Mouse (Mus musculus): ENCODE measurements around the gene Fam126b. TPM values are rescaled to one million over a fixed set of nuclear protein-coding genes. Genes with fewer than 3 reads are reported as not detected.
"Not testable (repeated sequence)": the region's sequence is repeated elsewhere in the genome, so short reads cannot be mapped to it uniquely, and the experiment has no call there.

The Fam126b gene
- polyA plus RNA-seq (2014; fragmentation: Nextera tagmentation; extraction: Ambion mirVana), result 6.1 and 9.6 TPM in 2 replicates

- peaks cover 6% of the 10 kb centered on the region; the same call in 1 of the 2 replicates for H3K4me1 ChIP-seq (ENCODE audit: control insufficient read depth, insufficient read depth, low read length)
- H3K9ac ChIP-seq (ENCODE audit: low read depth, low read length), result peak within 1 kb of the TSS; percentile 89
- H3K4me3 ChIP-seq (ENCODE audit: low read length), result peak within 1 kb of the TSS; percentile 86
- H3K27me3 ChIP-seq (ENCODE audit: control insufficient read depth, insufficient read depth, low read length), result no peaks in the 10 kb centered on the region
- peak within 1 kb of the TSS; percentile 53; the same call in 1 of the 2 replicates for H3K27ac ChIP-seq (ENCODE audit: low read depth, low read length)
- H3K36me3 ChIP-seq (ENCODE audit: control insufficient read depth, insufficient read depth, low read length), result peaks cover 6% of the 10 kb centered on the region; the same call in 1 of the 2 replicates
- H3K9me3 ChIP-seq (ENCODE audit: control insufficient read depth, low read length), result no peaks in the 10 kb centered on the region
- peak; percentile 98 for ATAC-seq (ENCODE audit: low FRiP score, low TSS enrichment)
- WGBS, result under 1% methylated on average over 40 of the region's 41 CpGs
- peak within 1 kb of the TSS; percentile 85 for H3K4me2 ChIP-seq (replicated peaks; ENCODE audit: low read depth, low read length)
Observed at GRCm38 (mm10) chr1:58586171-58586997, at the start of gene Fam126b, which contains the start of gene Ndufb3. Gene Fam126b (minus strand): TSS chr1:58586323. Gene Ndufb3 (plus strand): TSS chr1:58586384.

GRCm38 (mm10) chr1:58628847-58629246 is 42.7 kb upstream of the Fam126b start:
- ATAC-seq (ENCODE audit: low FRiP score, low TSS enrichment); H3K4me1 ChIP-seq (ENCODE audit: control insufficient read depth, insufficient read depth, low read length); H3K27me3 ChIP-seq (ENCODE audit: control insufficient read depth, insufficient read depth, low read length); H3K27ac ChIP-seq (ENCODE audit: low read depth, low read length); H3K9ac ChIP-seq (ENCODE audit: low read depth, low read length); H3K4me3 ChIP-seq (ENCODE audit: low read length); H3K36me3 ChIP-seq (ENCODE audit: control insufficient read depth, insufficient read depth, low read length); H3K4me2 ChIP-seq (replicated peaks; ENCODE audit: low read depth, low read length); H3K9me3 ChIP-seq (ENCODE audit: control insufficient read depth, low read length): not testable (repeated sequence)
- WGBS, result 88% methylated on average over 1 of the region's 2 CpGs

- Histone ChIP-seq H3K36me3 (ENCODE audit: control insufficient read depth, insufficient read depth, low read length) (no peaks in the 10 kb centered on the region), H3K4me3 (ENCODE audit: low read length) (no peak overlapping the region), H3K27me3 (ENCODE audit: control insufficient read depth, insufficient read depth, low read length) (no peaks in the 10 kb centered on the region), H3K27ac (ENCODE audit: low read depth, low read length) (no peak overlapping the region), H3K9ac (ENCODE audit: low read depth, low read length) (no peak overlapping the region), H3K9me3 (ENCODE audit: control insufficient read depth, low read length) (peaks cover 5% of the 10 kb centered on the region; the same call in 1 of the 2 replicates), H3K4me2 (replicated peaks; ENCODE audit: low read depth, low read length) (no peak overlapping the region), H3K4me1 (ENCODE audit: control insufficient read depth, insufficient read depth, low read length) (no peaks in the 10 kb centered on the region)
- WGBS, result 58% methylated on average over 7 of the region's 7 CpGs
- ATAC-seq (ENCODE audit: low FRiP score, low TSS enrichment), result no peak
Observed at GRCm38 (mm10) chr1:58621996-58622748, 36.0 kb upstream of the Fam126b start.

DNA sequence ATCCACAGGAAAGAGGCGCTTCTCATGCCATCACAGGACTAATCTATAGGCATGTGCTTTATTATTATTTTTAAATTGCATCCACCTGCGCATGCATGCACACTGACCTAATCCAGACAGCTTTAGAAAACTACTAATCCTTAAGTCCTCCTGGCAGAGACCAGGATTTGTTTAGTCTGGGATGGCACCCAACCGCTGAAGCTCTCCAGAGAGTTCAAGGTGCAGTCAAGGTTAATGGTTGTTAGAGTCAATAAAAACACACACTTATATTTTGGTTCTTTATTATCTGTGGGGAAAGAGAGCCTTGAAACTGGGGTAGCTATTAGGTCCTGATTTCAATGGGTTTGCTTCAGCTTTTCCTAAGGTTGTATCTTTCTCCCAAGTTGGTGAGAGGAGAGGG is 35.1 kb upstream of the Fam126b start:
- 79% methylated on average over 3 of the region's 3 CpGs for WGBS

DNA sequence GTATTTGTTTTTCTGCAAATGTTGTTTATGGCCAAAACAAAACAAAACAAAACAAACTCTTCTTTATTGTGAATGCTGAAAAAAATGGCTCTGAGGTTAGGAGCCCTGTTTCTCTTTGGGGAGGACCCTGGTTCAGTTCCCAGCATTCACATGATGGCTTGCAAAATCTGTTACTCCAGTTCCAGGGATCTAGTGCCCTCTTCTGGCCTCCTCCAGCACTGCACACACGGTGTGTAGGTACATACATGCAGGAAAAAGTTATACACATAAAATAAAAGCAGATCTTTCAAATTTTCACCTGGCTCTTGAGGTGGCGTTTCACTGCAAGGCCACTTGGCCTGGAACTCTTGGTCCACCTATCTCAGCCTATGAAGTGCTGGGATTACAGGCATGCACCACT is 32.6 kb upstream of the Fam126b start:
- Histone ChIP-seq H3K36me3 (ENCODE audit: control insufficient read depth, insufficient read depth, low read length) (no peaks in the 10 kb centered on the region), H3K4me1 (ENCODE audit: control insufficient read depth, insufficient read depth, low read length) (no peaks in the 10 kb centered on the region), H3K4me3 (ENCODE audit: low read length) (no peak overlapping the region), H3K27ac (ENCODE audit: low read depth, low read length) (no peak overlapping the region), H3K27me3 (ENCODE audit: control insufficient read depth, insufficient read depth, low read length) (no peaks in the 10 kb centered on the region), H3K4me2 (replicated peaks; ENCODE audit: low read depth, low read length) (no peak overlapping the region), H3K9ac (ENCODE audit: low read depth, low read length) (no peak overlapping the region), H3K9me3 (ENCODE audit: control insufficient read depth, low read length) (peaks cover 5% of the 10 kb centered on the region; the same call in 1 of the 2 replicates)
- ATAC-seq (ENCODE audit: low FRiP score, low TSS enrichment), result no peak
- WGBS, result 92% methylated on average over 2 of the region's 2 CpGs

More for the DNA sequence above, 35.1 kb upstream of the Fam126b start:
- Histone ChIP-seq H3K27me3 (ENCODE audit: control insufficient read depth, insufficient read depth, low read length) (no peaks in the 10 kb centered on the region), H3K36me3 (ENCODE audit: control insufficient read depth, insufficient read depth, low read length) (no peaks in the 10 kb centered on the region), H3K4me3 (ENCODE audit: low read length) (no peak overlapping the region), H3K4me1 (ENCODE audit: control insufficient read depth, insufficient read depth, low read length) (no peaks in the 10 kb centered on the region), H3K9ac (ENCODE audit: low read depth, low read length) (no peak overlapping the region), H3K9me3 (ENCODE audit: control insufficient read depth, low read length) (peaks cover 5% of the 10 kb centered on the region; the same call in 1 of the 2 replicates), H3K4me2 (replicated peaks; ENCODE audit: low read depth, low read length) (no peak overlapping the region), H3K27ac (ENCODE audit: low read depth, low read length) (no peak overlapping the region)
- no peak for ATAC-seq (ENCODE audit: low FRiP score, low TSS enrichment)

- WGBS, result 79% methylated on average over 6 of the region's 6 CpGs
- H3K4me2 ChIP-seq (replicated peaks; ENCODE audit: low read depth, low read length), result no peak overlapping the region
- H3K27me3 ChIP-seq (ENCODE audit: control insufficient read depth, insufficient read depth, low read length), result no peaks in the 10 kb centered on the region
- H3K4me3 ChIP-seq (ENCODE audit: low read length), result no peak overlapping the region
- no peaks in the 10 kb centered on the region for H3K36me3 ChIP-seq (ENCODE audit: control insufficient read depth, insufficient read depth, low read length)
- no peaks in the 10 kb centered on the region for H3K4me1 ChIP-seq (ENCODE audit: control insufficient read depth, insufficient read depth, low read length)
- H3K9ac ChIP-seq (ENCODE audit: low read depth, low read length), result no peak overlapping the region
- ATAC-seq (ENCODE audit: low FRiP score, low TSS enrichment), result no peak
- peaks cover 5% of the 10 kb centered on the region; the same call in 1 of the 2 replicates for H3K9me3 ChIP-seq (ENCODE audit: control insufficient read depth, low read length)
- H3K27ac ChIP-seq (ENCODE audit: low read depth, low read length), result no peak overlapping the region
Observed at GRCm38 (mm10) chr1:58617978-58618668, 32.0 kb upstream of the Fam126b start.

- ATAC-seq (ENCODE audit: low FRiP score, low TSS enrichment), result no peak
- Histone ChIP-seq H3K9ac (ENCODE audit: low read depth, low read length) (no peak overlapping the region), H3K4me1 (ENCODE audit: control insufficient read depth, insufficient read depth, low read length) (no peaks in the 10 kb centered on the region), H3K4me3 (ENCODE audit: low read length) (no peak overlapping the region), H3K36me3 (ENCODE audit: control insufficient read depth, insufficient read depth, low read length) (no peaks in the 10 kb centered on the region), H3K27ac (ENCODE audit: low read depth, low read length) (no peak overlapping the region), H3K27me3 (ENCODE audit: control insufficient read depth, insufficient read depth, low read length) (no peaks in the 10 kb centered on the region), H3K4me2 (replicated peaks; ENCODE audit: low read depth, low read length) (no peak overlapping the region), H3K9me3 (ENCODE audit: control insufficient read depth, low read length) (peaks cover 5% of the 10 kb centered on the region; the same call in 1 of the 2 replicates)
- 76% methylated on average over 5 of the region's 5 CpGs for WGBS
Observed at GRCm38 (mm10) chr1:58617076-58617475, 31.0 kb upstream of the Fam126b start.

DNA sequence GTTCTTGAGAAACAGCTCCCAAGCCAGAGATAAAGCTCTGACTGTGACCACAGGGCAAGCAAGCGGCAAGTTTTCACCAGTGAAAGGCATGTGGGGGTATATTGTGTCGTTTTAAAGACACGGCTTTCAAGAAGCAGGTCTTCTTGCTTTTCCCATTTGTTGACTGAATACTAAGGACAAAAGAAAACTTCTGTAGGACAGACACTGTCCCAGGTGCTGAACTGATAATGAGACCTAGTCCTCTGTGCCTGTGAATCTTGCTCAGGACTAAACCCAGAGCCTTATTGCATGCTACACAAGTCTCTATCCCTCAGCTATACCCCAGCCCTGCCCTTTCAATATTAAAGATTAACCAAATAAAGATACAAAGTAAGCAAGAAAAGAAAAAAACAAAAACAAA is 30.1 kb upstream of the Fam126b start:
- Histone ChIP-seq H3K36me3 (ENCODE audit: control insufficient read depth, insufficient read depth, low read length) (no peaks in the 10 kb centered on the region), H3K4me3 (ENCODE audit: low read length) (no peak overlapping the region), H3K27me3 (ENCODE audit: control insufficient read depth, insufficient read depth, low read length) (no peaks in the 10 kb centered on the region), H3K9ac (ENCODE audit: low read depth, low read length) (no peak overlapping the region), H3K9me3 (ENCODE audit: control insufficient read depth, low read length) (peaks cover 5% of the 10 kb centered on the region; the same call in 1 of the 2 replicates), H3K4me1 (ENCODE audit: control insufficient read depth, insufficient read depth, low read length) (no peaks in the 10 kb centered on the region), H3K4me2 (replicated peaks; ENCODE audit: low read depth, low read length) (no peak overlapping the region), H3K27ac (ENCODE audit: low read depth, low read length) (no peak overlapping the region)
- WGBS, result 76% methylated on average over 3 of the region's 3 CpGs
- ATAC-seq (ENCODE audit: low FRiP score, low TSS enrichment), result no peak

All from kidney, embryonic 14.5 days (tissue).